Mouse (Mus musculus) small intestine, adult 2 months (tissue): ENCODE measurements around the gene Ptpn23.

Source experiments
- CTCF ChIP-seq: fragments of 200-500 bp; IDR thresholded peaks from 2 replicates; pipeline ENCODE4 v1.5.1; 2012; ENCODE audit warnings: low read depth, mild to moderate bottlenecking, control low read depth, inconsistent platforms, low read length, moderate library complexity, mixed read lengths; ENCODE audit not compliant: insufficient replicate concordance, insufficient read length; ENCODE audit errors: extremely low read depth
- POLR2A ChIP-seq: fragments of 200-500 bp; IDR thresholded peaks from 2 replicates; pipeline ENCODE4 v1.6.1; 2012; ENCODE audit warnings: low read depth, mild to moderate bottlenecking, control low read depth, inconsistent platforms, low read length, moderate library complexity

GRCm38 (mm10) chr9:110412926-110413325, 4.9 kb upstream of the Ptpn23 start:
- TF ChIP-seq CTCF (no peak), POLR2A (no peak)
